Mouse (Mus musculus) neutrophil, adult 5-6 weeks (primary cell): ENCODE results near the gene Ephx3. TPM values are rescaled to one million over a fixed set of nuclear protein-coding genes. Genes with fewer than 3 reads are reported as not detected.

Experiments used
- total RNA-seq: library from RNA; stranded (forward); fragments of 200-1000 nt; gene quantifications from 2 replicates; pipeline ENCODE4 v1.2.3, GENCODE M21; 2017

Ephx3 gene
- total RNA-seq, 1 experiment from 2014 or later: 0.58 TPM

Other genes starting within 250 kb of the Ephx3 start
- gene Rrp1b, start 153.4 kb downstream of the Ephx3 start, total RNA-seq: 16.3 and 23.0 TPM in 2 replicates
- not detected in 2 replicates for gene Hsf2bp, start 153.2 kb downstream of the Ephx3 start, total RNA-seq
- not detected in 2 replicates for gene Notch3, start 22.7 kb downstream of the Ephx3 start, total RNA-seq
- gene Brd4, start 95.2 kb upstream of the Ephx3 start, total RNA-seq: 70.2 and 73.6 TPM in 2 replicates
- 227 and 237 TPM in 2 replicates for gene Akap8, start 131.7 kb upstream of the Ephx3 start, total RNA-seq
- 275 and 277 TPM in 2 replicates for gene Akap8l, start 161.1 kb upstream of the Ephx3 start, total RNA-seq
- 9.1 and 12.3 TPM in 2 replicates for gene Wiz, start 199.9 kb upstream of the Ephx3 start, total RNA-seq
- gene Rasal3, start 214.0 kb upstream of the Ephx3 start, total RNA-seq: 190 and 210 TPM in 2 replicates
- gene Pglyrp2, start 234.6 kb upstream of the Ephx3 start, total RNA-seq: 8.3 and 8.8 TPM in 2 replicates